Mouse (Mus musculus): ENCODE data around the gene Rimbp2.

DNA sequence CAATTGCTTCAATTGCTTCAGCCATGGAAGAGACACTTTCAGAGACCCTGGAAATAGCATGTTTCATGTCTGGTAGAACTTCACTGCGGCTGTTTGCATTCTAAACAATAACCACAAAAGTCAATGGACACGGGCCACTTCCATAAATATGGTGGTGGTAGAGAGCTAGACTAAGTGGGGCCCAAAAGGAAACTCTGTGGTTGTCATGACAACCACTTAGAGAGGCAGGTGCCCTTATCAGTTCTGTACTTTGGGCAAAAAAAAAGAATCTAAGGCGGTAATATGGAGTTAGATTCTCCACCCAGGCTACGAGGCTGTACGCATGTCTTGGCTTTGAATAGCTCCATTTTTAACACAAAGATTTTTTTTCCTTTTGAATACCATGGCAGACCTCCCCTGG is 86.5 kb downstream of the Rimbp2 start:
- no peak for TF ChIP-seq GATA1 (IDR thresholded peaks at IDR 0.05; ENCODE audit: low read length)
- no peak for TF ChIP-seq TAL1 (IDR thresholded peaks at IDR 0.05; ENCODE audit: low read length)
